Mouse (Mus musculus): ENCODE measurements at regions not wholly inside any gene's neighbourhood (a gene's known extent, or its start where the extent isn't known, plus 50 kb on each side); places are given as distances from the start of the nearest gene placed in this dataset.

GRCm38 (mm10) chr3:104327034-104327729 is 107.0 kb upstream of the Magi3 start:
- Histone ChIP-seq H3K36me3 (ENCODE audit: control insufficient read depth, insufficient read depth, low read length) (no peaks in the 10 kb centered on the region), H3K9me3 (ENCODE audit: control insufficient read depth, low read length) (no peaks in the 10 kb centered on the region), H3K27ac (replicated peaks; ENCODE audit: low read depth, low read length) (no peak overlapping the region), H3K4me1 (ENCODE audit: control insufficient read depth, insufficient read depth, low read length) (no peaks in the 10 kb centered on the region), H3K9ac (ENCODE audit: low read depth, low read length) (no peak overlapping the region), H3K4me3 (ENCODE audit: low read depth, low read length) (no peak overlapping the region), H3K4me2 (ENCODE audit: low read depth, low read length) (no peak overlapping the region), H3K27me3 (replicated peaks; ENCODE audit: control insufficient read depth, insufficient read depth, low read length) (no peaks in the 10 kb centered on the region)
- ATAC-seq (ENCODE audit: low read depth) (no peak), DNase-seq (ENCODE audit: low spot score) (no peak)
- WGBS, result 92% methylated on average over 12 of the region's 12 CpGs

GRCm38 (mm10) chr3:104322591-104322990 is 102.4 kb upstream of the Magi3 start:
- no peak overlapping the region for H3K9ac ChIP-seq (ENCODE audit: low read depth, low read length)
- DNase-seq (ENCODE audit: low spot score) (no peak), ATAC-seq (ENCODE audit: low read depth) (no peak)
- no peak overlapping the region for H3K27ac ChIP-seq (replicated peaks; ENCODE audit: low read depth, low read length)
- peaks cover 6% of the 10 kb centered on the region; the same call in 1 of the 2 replicates for H3K4me1 ChIP-seq (ENCODE audit: control insufficient read depth, insufficient read depth, low read length)
- WGBS, result 50% methylated on average over 2 of the region's 2 CpGs
- no peaks in the 10 kb centered on the region for H3K36me3 ChIP-seq (ENCODE audit: control insufficient read depth, insufficient read depth, low read length)
- no peaks in the 10 kb centered on the region for H3K9me3 ChIP-seq (ENCODE audit: control insufficient read depth, low read length)
- no peak overlapping the region for H3K4me3 ChIP-seq (ENCODE audit: low read depth, low read length)
- no peaks in the 10 kb centered on the region for H3K27me3 ChIP-seq (replicated peaks; ENCODE audit: control insufficient read depth, insufficient read depth, low read length)
- H3K4me2 ChIP-seq (ENCODE audit: low read depth, low read length), result no peak overlapping the region

- Histone ChIP-seq H3K9me3 (ENCODE audit: control insufficient read depth, low read length) (no peaks in the 10 kb centered on the region), H3K27ac (replicated peaks; ENCODE audit: low read depth, low read length) (no peak overlapping the region), H3K4me1 (ENCODE audit: control insufficient read depth, insufficient read depth, low read length) (peaks cover 6% of the 10 kb centered on the region; the same call in 1 of the 2 replicates), H3K36me3 (ENCODE audit: control insufficient read depth, insufficient read depth, low read length) (no peaks in the 10 kb centered on the region), H3K27me3 (replicated peaks; ENCODE audit: control insufficient read depth, insufficient read depth, low read length) (no peaks in the 10 kb centered on the region), H3K9ac (ENCODE audit: low read depth, low read length) (no peak overlapping the region), H3K4me2 (ENCODE audit: low read depth, low read length) (no peak overlapping the region), H3K4me3 (ENCODE audit: low read depth, low read length) (no peak overlapping the region)
- WGBS, result 55% methylated on average over 4 of the region's 4 CpGs
- 0 out of 2 replicates have a peak, but pooled peaks have one; percentile 55 for ATAC-seq (ENCODE audit: low read depth)
- peak; percentile 69 for DNase-seq (ENCODE audit: low spot score)
These were observed 100.2 kb upstream of the Magi3 start for GRCm38 (mm10) chr3:104320404-104320803.

- H3K27ac ChIP-seq (replicated peaks; ENCODE audit: low read depth, low read length), result no peak overlapping the region
- H3K36me3 ChIP-seq (ENCODE audit: control insufficient read depth, insufficient read depth, low read length), result no peaks in the 10 kb centered on the region
- H3K9ac ChIP-seq (ENCODE audit: low read depth, low read length), result no peak overlapping the region
- no peaks in the 10 kb centered on the region for H3K27me3 ChIP-seq (replicated peaks; ENCODE audit: control insufficient read depth, insufficient read depth, low read length)
- H3K4me3 ChIP-seq (ENCODE audit: low read depth, low read length), result no peak overlapping the region
- DNase-seq (ENCODE audit: low spot score) (no peak), ATAC-seq (ENCODE audit: low read depth) (no peak)
- 52% methylated on average over 6 of the region's 6 CpGs for WGBS
- no peaks in the 10 kb centered on the region for H3K9me3 ChIP-seq (ENCODE audit: control insufficient read depth, low read length)
- no peak overlapping the region for H3K4me2 ChIP-seq (ENCODE audit: low read depth, low read length)
- peaks cover 6% of the 10 kb centered on the region; the same call in 1 of the 2 replicates for H3K4me1 ChIP-seq (ENCODE audit: control insufficient read depth, insufficient read depth, low read length)
These were observed 99.2 kb upstream of the Magi3 start for GRCm38 (mm10) chr3:104319377-104319776.

GRCm38 (mm10) chr3:104318911-104319310 is 98.7 kb upstream of the Magi3 start:
- no peaks in the 10 kb centered on the region for H3K9me3 ChIP-seq (ENCODE audit: control insufficient read depth, low read length)
- no peak overlapping the region for H3K4me3 ChIP-seq (ENCODE audit: low read depth, low read length)
- H3K9ac ChIP-seq (ENCODE audit: low read depth, low read length), result no peak overlapping the region
- no peak overlapping the region for H3K27ac ChIP-seq (replicated peaks; ENCODE audit: low read depth, low read length)
- H3K4me2 ChIP-seq (ENCODE audit: low read depth, low read length), result no peak overlapping the region
- 35% methylated on average over 8 of the region's 8 CpGs for WGBS
- H3K27me3 ChIP-seq (replicated peaks; ENCODE audit: control insufficient read depth, insufficient read depth, low read length), result no peaks in the 10 kb centered on the region
- DNase-seq (ENCODE audit: low spot score), result no peak
- no peaks in the 10 kb centered on the region for H3K36me3 ChIP-seq (ENCODE audit: control insufficient read depth, insufficient read depth, low read length)
- peak; percentile 67; the same call in 1 of the 2 replicates for ATAC-seq (ENCODE audit: low read depth)
- peaks cover 6% of the 10 kb centered on the region; the same call in 1 of the 2 replicates for H3K4me1 ChIP-seq (ENCODE audit: control insufficient read depth, insufficient read depth, low read length)

GRCm38 (mm10) chr3:104317528-104317927 is 97.4 kb upstream of the Magi3 start:
- H3K9me3 ChIP-seq (ENCODE audit: control insufficient read depth, low read length), result no peaks in the 10 kb centered on the region
- H3K27me3 ChIP-seq (replicated peaks; ENCODE audit: control insufficient read depth, insufficient read depth, low read length), result no peaks in the 10 kb centered on the region
- H3K4me3 ChIP-seq (ENCODE audit: low read depth, low read length), result no peak overlapping the region
- 85% methylated on average over 4 of the region's 4 CpGs for WGBS
- no peak overlapping the region for H3K4me2 ChIP-seq (ENCODE audit: low read depth, low read length)
- H3K9ac ChIP-seq (ENCODE audit: low read depth, low read length), result no peak overlapping the region
- H3K27ac ChIP-seq (replicated peaks; ENCODE audit: low read depth, low read length), result no peak overlapping the region
- no peaks in the 10 kb centered on the region for H3K36me3 ChIP-seq (ENCODE audit: control insufficient read depth, insufficient read depth, low read length)
- H3K4me1 ChIP-seq (ENCODE audit: control insufficient read depth, insufficient read depth, low read length), result peaks cover 6% of the 10 kb centered on the region; the same call in 1 of the 2 replicates
- no peak for ATAC-seq (ENCODE audit: low read depth)
- DNase-seq (ENCODE audit: low spot score), result no peak

GRCm38 (mm10) chr3:104313063-104313462 is 92.9 kb upstream of the Magi3 start:
- WGBS, result 83% methylated on average over 4 of the region's 4 CpGs
- ATAC-seq (ENCODE audit: low read depth) (no peak), DNase-seq (ENCODE audit: low spot score) (no peak)
- no peaks in the 10 kb centered on the region for H3K36me3 ChIP-seq (ENCODE audit: control insufficient read depth, insufficient read depth, low read length)
- H3K4me2 ChIP-seq (ENCODE audit: low read depth, low read length), result no peak overlapping the region
- no peak overlapping the region for H3K27ac ChIP-seq (replicated peaks; ENCODE audit: low read depth, low read length)
- H3K4me1 ChIP-seq (ENCODE audit: control insufficient read depth, insufficient read depth, low read length), result no peaks in the 10 kb centered on the region
- no peaks in the 10 kb centered on the region for H3K27me3 ChIP-seq (replicated peaks; ENCODE audit: control insufficient read depth, insufficient read depth, low read length)
- no peak overlapping the region for H3K4me3 ChIP-seq (ENCODE audit: low read depth, low read length)
- H3K9ac ChIP-seq (ENCODE audit: low read depth, low read length), result no peak overlapping the region
- H3K9me3 ChIP-seq (ENCODE audit: control insufficient read depth, low read length), result no peaks in the 10 kb centered on the region

- WGBS, result 88% methylated on average over 1 of the region's 1 CpGs
- H3K9me3 ChIP-seq (ENCODE audit: control insufficient read depth, low read length), result no peaks in the 10 kb centered on the region
- DNase-seq (ENCODE audit: low spot score) (no peak), ATAC-seq (ENCODE audit: low read depth) (no peak)
- H3K27ac ChIP-seq (replicated peaks; ENCODE audit: low read depth, low read length), result no peak overlapping the region
- H3K4me1 ChIP-seq (ENCODE audit: control insufficient read depth, insufficient read depth, low read length), result no peaks in the 10 kb centered on the region
- no peaks in the 10 kb centered on the region for H3K36me3 ChIP-seq (ENCODE audit: control insufficient read depth, insufficient read depth, low read length)
- no peak overlapping the region for H3K4me2 ChIP-seq (ENCODE audit: low read depth, low read length)
- no peaks in the 10 kb centered on the region for H3K27me3 ChIP-seq (replicated peaks; ENCODE audit: control insufficient read depth, insufficient read depth, low read length)
- H3K4me3 ChIP-seq (ENCODE audit: low read depth, low read length), result no peak overlapping the region
- no peak overlapping the region for H3K9ac ChIP-seq (ENCODE audit: low read depth, low read length)
These were observed 86.8 kb upstream of the Magi3 start for GRCm38 (mm10) chr3:104306961-104307360.

Measured in embryonic facial prominence, embryonic 14.5 days (tissue).